Mouse (Mus musculus): ENCODE results near the gene Ndufa12.
A peak's percentile ranks its signal among the peaks of the same experiment; 100 is the strongest.

Gene Ndufa12

DNA sequence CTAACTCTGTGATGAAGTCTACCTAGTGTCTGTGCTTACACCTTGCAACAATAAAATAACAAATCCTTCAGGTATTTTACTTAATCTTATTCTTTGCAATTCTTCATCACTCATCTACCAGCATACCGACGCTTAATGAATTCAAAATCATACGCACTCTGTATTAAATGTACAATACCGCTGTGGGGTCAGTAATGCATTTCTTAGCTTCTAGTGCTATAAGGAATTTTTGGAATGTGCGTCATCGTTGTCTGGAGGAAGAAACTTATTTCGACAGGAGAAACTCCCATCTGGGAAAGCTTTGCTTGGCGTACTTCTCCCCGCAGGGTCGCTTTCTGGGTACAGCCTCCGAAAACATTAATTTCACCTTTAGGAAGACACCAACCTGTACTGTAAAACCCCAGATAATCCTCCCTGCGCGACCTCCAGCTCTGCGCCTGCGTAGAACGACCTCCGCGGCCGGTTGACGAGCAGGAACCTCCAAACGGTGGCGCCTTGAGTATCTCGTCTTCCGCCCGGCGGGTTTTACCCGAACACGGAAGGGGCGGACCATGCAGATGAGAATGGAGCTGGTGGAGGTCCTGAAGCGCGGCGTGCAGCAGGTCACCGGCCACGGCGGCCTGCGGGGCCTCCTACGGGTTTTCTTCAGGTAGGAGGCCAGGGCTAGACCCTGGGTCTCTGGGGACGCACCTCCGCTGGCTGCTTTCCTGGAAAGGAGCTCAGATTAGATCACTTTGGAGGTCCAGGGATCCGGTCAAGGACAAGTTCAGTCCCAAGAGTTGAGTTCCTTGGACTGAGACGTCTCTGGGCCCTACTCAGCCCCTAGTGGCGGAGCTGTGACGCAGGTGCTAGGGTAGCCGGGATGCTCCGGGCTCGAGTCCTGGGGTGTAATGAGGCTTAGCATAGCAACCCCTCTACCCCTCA is at the start of gene Ndufa12:
TSS of gene Ndufa12 (plus strand) at position 239 of the 924 bp plus-strand sequence.
- DNase-seq, result peak; percentile 96

DNA sequence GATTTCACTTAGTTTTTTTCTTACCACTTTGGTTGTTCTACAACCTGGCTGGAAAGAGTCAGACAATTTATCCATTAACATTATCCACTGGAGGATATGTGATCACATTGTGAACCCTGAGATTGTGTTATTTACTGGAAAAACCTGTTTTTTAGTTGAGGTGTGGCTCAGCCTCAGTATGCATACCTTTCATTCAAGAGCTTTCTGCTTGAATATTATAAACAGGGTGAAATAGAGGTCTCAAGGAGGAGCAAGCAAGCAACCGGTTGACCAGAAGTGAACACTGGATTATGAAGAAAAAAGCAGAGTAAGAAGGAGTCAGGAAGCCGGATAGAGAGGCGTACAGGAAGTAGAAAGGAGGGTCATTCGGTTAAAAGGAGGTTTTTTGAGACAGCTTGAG is 47.0 kb upstream of the Ndufa12 start:
- no peak for DNase-seq

DNA sequence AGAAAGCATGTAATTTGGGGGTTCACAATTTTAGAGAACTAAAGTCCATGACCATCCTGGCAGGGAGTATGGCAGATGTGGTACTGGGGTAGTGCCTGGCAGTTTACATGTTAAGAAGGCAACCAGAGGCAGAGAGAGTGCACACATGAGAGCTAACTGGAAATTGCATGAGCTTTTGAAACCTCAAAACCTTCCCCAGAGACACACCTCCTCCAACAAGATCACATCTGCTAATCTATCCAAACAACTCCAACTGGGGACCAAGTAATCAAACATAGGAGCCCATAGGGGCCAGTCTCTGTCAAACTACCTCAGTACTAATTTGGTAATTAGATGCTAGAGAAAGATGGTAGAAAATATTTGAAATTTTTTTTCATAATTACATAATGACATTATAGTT is 44.7 kb upstream of the Ndufa12 start:
- DNase-seq, result no peak

DNA sequence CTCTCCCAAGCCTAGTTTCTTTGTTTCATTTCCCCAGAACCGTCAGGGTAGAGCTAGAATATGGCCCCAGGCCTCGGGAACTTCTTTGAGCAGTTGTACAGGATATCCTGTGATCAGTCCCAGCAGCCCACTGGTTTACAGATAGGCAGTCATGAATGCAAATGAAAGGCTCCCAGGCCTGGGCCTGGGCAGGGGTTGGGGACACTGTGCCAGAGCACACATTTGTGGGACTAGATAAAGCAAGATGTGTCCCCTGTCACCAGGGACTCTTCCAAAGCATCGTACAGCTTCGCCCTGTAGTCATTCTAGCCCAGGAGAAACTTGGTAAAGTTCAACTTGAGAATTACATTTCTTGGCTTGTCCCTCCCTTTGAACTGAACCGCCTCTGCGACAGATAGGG is 39.6 kb upstream of the Ndufa12 start:
- DNase-seq, result no peak

DNA sequence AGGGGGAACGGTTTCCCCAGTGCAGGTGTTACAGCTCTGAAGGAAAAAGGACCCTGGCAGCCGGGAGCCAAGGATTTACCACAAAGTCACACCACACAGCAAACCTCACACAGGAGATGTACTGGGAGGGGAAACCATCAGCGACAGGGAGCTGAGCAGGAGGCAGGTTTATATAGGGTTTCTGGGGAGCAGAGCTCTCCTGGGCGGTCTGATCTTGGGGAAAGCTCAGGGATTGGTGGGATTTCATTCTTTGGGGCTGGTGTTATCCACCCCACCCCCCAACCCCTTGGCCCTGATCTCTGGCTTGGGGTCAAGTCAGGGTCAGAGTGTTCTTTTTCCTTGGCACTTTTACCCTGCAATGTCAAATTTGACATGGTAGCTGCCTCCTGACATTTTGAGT is 39.1 kb upstream of the Ndufa12 start:
- DNase-seq, result no peak

DNA sequence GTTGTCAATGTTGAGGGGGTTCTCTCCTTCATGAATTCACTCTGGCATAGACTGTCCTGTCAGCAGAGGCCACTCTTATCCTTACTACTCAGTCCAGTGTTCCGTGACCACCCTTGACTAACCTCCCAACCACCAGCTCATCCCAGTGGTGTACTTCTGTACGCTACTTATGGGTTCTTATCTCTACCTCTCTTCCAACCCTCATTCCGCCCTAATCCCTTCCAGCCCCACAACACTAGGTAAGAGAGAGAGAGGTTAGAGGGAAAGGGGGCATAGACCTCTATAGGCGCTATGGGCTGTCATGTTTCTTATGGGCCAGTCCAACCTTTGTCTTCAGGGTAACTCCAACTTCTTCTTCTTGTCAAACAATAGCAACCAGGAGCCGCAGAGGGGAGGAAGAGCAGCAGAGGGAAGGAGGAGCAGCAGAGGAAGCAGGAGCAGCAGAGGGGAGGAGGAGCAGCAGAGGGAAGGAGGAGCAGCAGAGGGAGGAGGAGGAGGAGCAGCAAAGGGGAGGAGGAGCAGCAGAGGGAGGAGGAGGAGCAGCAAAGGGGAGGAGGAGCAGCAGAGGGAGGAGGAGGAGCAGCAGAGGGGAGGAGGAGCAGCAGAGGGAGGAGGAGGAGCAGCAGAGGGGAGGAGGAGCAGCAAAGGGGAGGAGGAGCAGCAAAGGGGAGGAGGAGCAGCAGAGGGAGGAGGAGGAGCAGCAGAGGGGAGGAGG is 37.3 kb upstream of the Ndufa12 start:
- no peak for DNase-seq

DNA sequence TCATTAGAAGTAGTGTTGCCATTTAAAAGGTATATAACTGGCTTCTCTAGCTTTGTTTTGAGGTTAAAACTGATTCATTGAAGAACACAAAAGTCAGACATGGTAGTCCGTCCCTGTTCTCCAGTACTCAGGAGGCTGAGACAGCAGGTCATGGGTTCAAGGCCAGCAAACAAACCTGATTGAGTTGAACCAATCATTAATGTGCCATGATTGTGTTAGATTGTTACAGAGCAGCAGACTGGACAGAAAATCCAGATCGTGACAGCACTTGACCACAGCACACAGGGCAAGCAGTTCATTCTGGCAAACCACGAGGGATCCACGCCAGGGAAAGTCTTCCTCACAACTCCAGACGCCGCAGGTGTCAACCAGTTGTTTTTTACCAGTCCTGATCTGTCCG is 36.5 kb upstream of the Ndufa12 start:
- no peak for DNase-seq

DNA sequence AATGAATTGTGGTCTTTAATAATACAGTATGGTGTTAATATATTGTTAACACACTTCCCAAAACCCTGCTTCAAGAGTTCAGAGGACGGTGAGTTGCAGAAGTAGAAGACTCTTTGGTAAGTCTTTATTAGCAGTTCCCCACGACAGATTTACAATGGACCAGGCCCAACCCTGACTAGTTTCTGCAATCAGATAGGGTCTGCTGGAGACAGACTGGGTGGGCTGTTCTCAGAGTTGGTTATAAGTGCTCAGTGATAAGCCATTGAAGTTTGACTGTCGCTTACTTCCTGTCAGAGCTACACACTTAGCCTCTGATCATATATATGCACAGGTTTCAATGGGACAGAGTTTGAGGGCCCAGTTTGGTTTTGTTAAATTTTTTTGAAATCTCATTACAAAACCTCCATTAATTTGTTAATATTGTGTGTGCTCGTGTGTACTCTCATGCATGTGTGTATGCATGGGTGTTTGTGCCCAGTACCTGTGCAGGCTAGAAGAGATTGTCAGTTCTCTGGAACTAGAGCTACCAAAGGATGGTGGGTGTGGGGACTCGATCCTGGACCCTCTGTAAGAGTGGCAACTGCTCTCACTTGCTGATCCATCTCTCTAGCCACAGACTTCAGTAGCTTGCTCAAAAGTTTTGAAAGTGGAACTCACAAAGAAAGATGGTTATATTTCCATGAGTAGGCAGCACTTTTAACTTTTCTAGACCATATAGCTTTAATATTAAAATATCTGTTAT is 34.2 kb upstream of the Ndufa12 start:
- DNase-seq, result no peak

DNA sequence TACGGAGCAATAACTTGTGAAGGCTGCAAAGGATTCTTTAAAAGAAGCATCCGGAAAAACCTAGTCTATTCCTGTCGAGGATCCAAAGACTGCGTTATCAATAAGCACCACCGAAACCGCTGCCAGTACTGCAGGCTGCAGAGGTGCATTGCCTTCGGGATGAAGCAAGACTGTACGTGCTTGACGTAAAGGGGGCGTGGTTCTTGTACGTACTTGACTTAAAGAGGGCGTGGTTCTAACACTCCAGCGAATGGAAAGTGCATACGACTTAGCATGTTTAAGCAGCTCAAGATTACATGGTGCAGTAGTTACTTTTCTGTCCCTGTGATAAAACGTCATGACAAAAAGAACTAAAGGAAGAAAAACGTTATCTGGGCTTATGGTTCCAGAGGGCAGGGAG is 33.1 kb upstream of the Ndufa12 start:
- no peak for DNase-seq

DNA sequence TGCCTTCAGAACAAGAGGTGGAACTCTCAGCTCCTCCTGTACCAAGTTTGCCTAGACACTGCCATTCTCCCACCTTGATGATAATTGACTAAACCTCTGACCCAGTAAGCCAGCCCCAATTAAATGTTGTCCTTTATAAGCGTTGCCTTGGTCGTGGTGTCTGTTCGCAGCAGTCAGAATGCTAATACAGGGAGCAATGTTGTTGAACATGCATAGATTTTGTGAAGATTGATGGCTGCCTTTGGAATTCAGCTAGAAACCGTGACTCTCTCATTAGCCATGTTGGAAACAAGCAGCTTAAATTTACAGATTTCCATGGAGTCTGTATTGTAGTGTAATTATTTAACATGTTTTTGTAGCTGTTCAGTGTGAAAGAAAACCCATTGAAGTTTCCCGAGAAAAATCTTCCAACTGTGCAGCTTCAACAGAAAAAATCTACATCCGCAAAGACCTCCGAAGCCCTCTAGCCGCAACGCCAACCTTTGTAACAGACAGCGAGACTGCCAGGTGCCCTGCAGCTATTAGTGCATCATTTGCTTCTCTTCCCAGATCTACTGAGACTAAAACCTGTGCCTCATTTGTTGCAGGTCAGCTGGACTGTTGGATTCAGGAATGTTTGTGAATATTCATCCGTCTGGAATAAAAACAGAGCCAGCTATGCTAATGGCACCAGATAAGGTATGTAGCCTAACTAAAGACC is 31.3 kb upstream of the Ndufa12 start:
- no peak for DNase-seq

DNA sequence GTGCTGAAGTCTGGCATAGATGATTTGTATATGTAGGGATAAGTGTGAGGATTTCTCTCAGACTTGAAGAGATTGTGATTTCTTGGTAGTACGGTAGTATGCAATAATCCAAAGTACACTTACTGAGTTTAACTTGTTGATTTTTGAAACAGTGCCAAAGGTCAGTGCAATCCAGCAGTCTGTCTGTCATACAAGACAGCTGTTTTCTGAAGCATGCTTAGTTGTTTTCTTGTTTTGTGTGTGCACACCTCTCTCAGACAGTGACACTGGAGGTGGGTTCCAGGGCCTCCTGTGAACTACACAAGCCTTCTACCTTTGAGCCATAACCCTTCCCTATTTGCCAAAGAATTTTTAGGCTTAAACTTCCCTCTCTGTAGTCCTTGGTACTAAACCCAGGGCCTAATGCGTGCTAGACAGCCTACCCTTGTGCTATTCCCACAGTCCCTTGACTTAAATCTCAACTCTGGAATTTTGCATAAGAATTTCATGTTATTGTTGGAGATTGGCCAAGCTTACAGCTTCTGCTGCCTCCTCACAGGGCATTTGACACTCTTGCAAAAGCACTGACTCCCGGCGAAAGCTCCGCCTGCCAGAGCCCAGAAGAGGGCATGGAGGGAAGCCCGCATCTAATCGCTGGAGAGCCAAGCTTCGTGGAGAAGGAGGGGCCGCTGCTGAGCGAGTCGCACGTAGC is 26.9 kb upstream of the Ndufa12 start:
- DNase-seq, result peak; percentile 23

DNA sequence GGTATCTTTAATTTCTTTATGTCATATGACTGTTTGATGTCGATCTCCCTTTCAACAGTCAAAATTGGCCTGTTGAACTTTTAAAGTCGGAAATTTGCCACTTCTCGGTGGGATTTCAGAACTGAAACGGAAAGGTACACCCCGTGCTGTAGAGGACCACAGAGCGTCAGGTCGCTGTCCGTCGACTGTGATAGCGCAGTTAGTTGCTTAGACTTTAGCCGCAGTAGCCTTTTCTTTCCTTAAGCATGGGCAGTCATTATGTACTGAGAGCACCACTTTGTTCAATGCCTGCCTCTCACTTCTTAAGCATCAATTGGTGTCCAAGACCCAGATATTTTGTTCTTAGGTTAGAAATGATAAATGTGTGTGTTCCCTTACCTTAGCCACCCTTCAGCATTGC is 26.4 kb upstream of the Ndufa12 start:
- no peak for DNase-seq

DNA sequence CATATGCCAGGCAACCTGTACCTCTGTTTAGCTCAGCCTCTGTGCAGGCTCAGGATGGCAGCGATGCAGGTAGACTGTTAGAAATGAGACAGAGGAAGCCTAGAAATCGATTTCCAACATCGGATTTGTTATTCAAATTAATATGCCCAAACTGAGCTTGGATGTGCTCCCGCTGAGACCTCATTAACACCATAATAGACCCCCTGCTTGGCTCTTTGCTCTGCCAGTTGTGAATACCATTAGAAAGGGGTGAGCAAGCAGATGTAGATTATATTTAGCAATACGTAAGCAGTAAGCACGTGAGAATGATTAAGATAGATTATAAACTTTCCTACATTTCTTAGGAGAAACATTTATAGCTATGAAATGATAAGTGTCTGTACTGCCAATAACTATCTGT is 25.8 kb upstream of the Ndufa12 start:
- DNase-seq, result no peak

DNA sequence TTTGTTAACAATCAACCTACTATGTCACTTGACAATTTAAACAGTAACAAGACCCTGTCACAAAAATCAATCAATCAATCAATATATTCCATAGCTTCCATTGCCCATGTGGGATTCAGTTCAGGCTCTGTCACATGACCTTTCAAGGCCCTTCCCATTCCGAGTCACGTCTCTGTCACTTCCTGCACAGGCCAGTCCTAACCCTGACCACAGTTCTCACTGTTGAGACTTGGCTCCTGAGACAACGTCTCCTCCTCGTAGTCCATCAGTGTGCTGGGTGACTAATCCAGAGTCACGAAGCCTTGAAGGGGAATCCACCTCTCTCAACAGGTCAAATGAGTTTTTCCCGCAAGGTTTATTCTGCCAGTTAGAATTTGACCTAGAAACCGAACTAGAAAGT is 23.9 kb upstream of the Ndufa12 start:
- DNase-seq, result no peak

DNA sequence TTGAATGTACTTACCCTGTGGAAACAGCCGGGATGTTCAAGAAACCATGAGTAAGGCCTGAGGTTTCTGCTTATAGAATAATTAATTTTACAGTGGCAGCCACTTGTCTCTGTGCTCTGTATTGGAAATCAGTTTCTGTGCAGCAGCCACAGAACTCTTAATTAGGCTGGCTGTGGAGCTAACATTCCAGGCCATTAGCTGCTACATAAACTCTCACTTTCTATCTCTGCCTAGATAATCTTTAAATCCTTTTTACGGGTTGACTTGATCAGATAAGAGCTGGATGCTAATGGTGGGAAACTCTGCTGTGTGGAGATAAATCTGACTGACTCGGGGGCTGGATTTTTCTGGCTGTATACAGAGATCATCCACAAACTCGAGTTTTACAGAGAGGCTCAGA is 15.3 kb upstream of the Ndufa12 start:
- DNase-seq, result no peak

DNA sequence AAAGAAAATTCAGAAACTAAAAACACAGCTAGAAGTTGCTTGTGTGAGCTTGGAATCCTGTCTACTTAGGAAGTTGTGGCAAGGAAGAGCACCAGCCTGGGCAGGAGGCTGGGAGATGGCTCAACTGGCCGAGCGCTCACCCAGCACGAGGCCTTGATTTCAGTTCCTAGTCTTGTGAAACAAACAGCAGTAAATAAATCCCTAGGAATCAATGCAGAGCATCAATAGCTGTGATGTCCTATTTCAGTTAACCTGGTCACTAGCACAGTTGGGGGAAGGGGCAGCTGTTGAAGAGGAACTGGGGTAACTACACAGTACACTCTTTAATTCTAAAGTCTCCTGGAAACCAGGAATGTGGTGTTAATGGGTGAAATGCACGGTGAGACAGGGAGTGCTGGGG is 6.5 kb downstream of the Ndufa12 start:
- no peak for DNase-seq

DNA sequence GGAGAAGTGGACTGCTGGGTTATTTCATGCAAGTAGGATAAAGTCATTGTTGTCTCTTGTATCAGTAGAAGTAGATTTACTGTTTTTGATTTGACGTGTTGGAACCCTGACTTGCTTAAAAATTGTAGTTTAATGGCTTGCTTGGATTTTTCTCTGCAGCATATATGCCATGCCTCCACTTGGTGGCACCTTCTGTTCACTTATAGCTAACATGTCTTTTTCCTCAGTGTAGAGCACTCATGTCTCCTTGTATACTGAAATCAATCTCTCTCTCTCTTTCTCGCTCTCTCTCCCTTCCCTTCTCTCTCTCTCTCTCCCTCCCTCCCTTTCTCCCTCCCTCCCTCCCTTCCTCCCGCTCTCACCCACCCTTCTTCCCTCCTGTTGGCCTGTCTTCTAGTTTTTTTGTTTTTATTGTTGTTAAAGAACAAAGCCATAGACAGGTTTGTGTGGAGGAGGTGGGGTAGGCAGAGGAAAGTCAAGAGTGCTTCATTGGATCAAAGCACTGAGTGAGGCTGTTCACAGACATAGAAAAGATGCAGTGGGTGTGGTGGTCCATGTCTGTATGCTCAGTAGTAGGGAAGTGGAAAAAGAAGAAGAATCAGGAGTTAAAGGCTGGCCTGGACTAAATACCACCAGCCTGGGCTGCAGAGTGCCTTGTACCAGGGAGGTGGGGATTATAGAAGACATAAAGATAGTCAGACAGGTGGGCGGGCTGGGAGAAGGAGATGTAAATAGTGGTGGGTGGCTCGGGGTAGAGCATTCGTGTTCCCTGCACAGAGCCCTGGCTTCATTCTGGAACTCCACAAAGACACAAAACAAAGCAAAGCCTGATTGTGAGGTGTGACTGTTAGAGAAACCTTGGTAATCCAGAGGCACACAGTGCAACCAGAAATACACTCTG is 12.4 kb downstream of the Ndufa12 start:
- DNase-seq, result peak; percentile 31

DNA sequence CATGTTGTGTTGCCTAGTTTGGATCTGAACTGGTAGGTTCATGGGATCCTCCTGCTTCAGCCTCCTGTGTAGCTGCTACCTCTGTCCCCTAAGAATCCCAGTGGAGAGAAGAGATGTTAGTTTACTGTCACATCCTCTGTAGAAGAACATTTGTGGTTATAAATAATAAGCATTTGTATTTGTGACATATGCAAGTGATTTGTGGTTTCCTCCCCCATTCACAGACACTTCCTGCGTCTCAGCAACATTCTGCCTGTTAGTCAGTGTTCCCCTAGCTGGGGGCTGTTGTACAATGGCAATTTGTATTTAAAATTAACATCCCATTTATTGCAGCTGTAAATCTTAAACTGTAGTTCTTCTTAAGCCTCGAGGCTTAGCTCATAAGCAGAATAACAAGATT is 13.2 kb downstream of the Ndufa12 start:
- DNase-seq, result no peak

DNA sequence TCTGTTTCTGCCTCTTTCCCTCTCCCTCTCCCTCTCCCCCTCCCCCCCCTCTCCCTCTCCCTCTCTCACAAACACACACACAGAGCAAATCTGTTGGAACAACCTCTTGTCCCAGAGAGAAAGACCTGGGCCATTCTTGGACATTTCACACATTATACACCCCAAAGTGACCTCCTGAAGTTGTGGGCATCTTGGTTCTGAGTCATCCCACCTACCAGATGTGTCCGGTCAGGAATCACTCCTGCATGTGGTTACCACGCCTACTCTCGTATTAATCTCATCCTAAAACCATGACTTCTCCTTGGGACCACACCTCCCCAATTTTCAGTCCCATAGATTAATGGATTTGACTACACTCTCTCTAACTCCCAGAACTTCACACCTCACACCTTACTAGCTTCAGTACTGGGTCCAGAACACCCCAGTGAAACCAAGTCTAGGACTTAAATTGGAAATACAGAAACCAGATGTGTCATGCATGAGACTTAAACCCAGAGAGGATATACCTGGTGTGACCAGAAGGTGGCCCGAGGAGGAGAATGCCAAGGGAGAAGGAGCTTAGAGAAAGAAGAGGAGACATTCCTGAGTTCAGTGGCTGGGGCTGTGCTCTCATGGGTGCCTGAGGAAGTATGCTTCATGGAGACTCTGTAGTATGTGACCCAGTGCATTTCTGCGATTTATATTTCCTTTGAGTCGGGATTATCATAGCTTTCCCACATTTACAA is 26.7 kb downstream of the Ndufa12 start:
- no peak for DNase-seq

DNA sequence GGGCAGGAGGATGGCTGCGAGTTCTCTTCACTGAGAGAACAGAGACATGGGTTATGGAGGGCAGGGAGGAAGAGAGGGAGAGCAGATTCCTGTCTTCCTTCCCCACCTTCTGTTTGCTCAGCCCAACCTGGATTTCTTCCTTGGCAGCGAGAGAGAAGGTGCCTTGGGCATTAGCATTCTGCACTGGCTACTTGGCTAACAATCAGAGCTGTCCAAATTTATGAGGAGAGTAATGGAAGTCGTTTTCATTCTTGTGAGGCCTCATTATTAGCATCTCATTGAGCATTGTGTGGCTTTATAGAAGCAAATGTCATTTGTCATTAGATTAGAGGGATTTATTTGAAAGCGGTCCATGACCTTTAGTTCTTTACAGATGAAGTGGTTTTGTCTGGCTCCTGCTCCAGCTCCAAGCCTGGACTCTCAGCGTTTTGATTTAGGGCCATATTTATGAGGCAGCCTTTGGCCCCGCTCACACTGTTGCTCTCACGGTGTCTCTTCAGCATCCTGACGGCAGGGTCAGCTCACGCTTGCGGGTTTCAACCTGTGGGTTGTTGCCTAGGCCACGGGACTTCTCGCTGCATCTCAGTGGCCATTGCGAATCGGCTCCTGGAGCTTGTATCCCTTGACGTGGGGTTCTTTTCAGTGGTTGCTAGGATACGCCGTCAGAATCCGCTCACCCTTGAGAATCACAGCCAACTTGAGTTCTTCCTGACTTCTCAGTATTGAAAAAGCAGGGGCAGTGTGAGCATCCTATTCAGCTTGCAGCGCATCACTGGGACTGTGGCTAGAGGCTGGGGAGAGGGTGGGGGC is 31.9 kb downstream of the Ndufa12 start:
- DNase-seq, result peak; percentile 86
